Mouse (Mus musculus): ENCODE measurements around the gene Ssu72. TPM values are rescaled to one million over a fixed set of nuclear protein-coding genes. Genes with fewer than 3 reads are reported as not detected.
"Not testable (repeated sequence)": the region's sequence is repeated elsewhere in the genome, so short reads cannot be mapped to it uniquely, and the experiment has no call there.

Ssu72 gene
- polyA plus RNA-seq, 1 experiment from 2014 or later: 169 TPM

- no peak overlapping the region for H3K4me3 ChIP-seq (replicated peaks; ENCODE audit: low read length)
- 67% methylated on average over 2 of the region's 2 CpGs for WGBS
These were observed 32.5 kb upstream of the Ssu72 start for GRCm38 (mm10) chr4:155672082-155672481.

GRCm38 (mm10) chr4:155675991-155676390 lies 28.6 kb upstream of the Ssu72 start:
- DNase-seq (ENCODE audit: low spot score) (no peak), ATAC-seq (ENCODE audit: low FRiP score) (no peak)
- Histone ChIP-seq H3K4me1 (replicated peaks; ENCODE audit: control insufficient read depth, insufficient read depth, low read length) (no peaks in the 10 kb centered on the region), H3K36me3 (replicated peaks; ENCODE audit: control insufficient read depth, insufficient read depth) (no peaks in the 10 kb centered on the region), H3K4me2 (replicated peaks) (no peak overlapping the region), H3K9me3 (ENCODE audit: control insufficient read depth, low read length) (no peaks in the 10 kb centered on the region), H3K4me3 (replicated peaks; ENCODE audit: low read length) (no peak overlapping the region), H3K27me3 (ENCODE audit: control insufficient read depth, insufficient read depth, low read length) (no peaks in the 10 kb centered on the region), H3K27ac (no peak overlapping the region), H3K9ac (no peak overlapping the region)
- 85% methylated on average over 2 of the region's 2 CpGs for whole genome bisulfite sequencing

More at GRCm38 (mm10) chr4:155672082-155672481, 32.5 kb upstream of the Ssu72 start:
- H3K9me3 ChIP-seq (ENCODE audit: control insufficient read depth, low read length): no peaks in the 10 kb centered on the region
- peaks cover 9% of the 10 kb centered on the region for H3K4me1 ChIP-seq (replicated peaks; ENCODE audit: control insufficient read depth, insufficient read depth, low read length)
- ATAC-seq (ENCODE audit: low FRiP score): no peak
- no peak overlapping the region for H3K27ac ChIP-seq
- H3K4me2 ChIP-seq (replicated peaks): no peak overlapping the region
- no peak overlapping the region for H3K9ac ChIP-seq
- no peak for DNase-seq (ENCODE audit: low spot score)
- no peaks in the 10 kb centered on the region for H3K36me3 ChIP-seq (replicated peaks; ENCODE audit: control insufficient read depth, insufficient read depth)
- no peaks in the 10 kb centered on the region for H3K27me3 ChIP-seq (ENCODE audit: control insufficient read depth, insufficient read depth, low read length)

DNA sequence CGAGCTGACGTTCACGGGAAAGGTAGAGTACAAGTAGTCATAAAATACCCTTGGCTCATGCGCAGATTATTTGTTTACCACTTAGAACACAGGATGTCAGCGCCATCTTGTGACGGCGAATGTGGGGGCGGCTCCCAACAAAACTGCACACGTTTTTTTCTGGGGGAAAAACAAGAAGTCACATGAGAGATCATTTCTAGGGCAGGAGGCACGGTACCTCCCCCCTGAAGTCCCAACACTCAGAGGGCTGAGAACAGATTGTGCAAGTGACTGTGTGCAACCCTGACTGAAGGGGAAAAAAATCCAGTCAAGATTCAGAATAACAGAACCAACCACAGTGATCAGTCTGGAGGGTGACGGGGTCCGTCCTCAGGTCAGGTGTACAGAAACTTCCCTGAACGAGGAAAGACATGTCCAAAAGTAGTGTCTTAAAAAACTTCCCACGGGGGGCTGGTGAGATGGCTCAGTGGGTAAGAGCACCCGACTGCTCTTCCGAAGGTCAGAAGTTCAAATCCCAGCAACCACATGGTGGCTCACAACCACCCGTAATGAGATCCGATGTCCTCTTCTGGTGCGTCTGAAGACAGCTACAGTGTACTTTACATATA lies 20.8 kb upstream of the Ssu72 start:
- H3K27ac ChIP-seq; H3K4me3 ChIP-seq (replicated peaks; ENCODE audit: low read length); H3K9ac ChIP-seq; ATAC-seq (ENCODE audit: low FRiP score); H3K36me3 ChIP-seq (replicated peaks; ENCODE audit: control insufficient read depth, insufficient read depth); DNase-seq (ENCODE audit: low spot score); H3K4me2 ChIP-seq (replicated peaks); H3K9me3 ChIP-seq (ENCODE audit: control insufficient read depth, low read length); H3K4me1 ChIP-seq (replicated peaks; ENCODE audit: control insufficient read depth, insufficient read depth, low read length); H3K27me3 ChIP-seq (ENCODE audit: control insufficient read depth, insufficient read depth, low read length): not testable (repeated sequence)
- 92% methylated on average over 15 of the region's 19 CpGs for WGBS

GRCm38 (mm10) chr4:155687764-155688163 lies 16.8 kb upstream of the Ssu72 start:
- not testable (repeated sequence) for ATAC-seq (ENCODE audit: low FRiP score); H3K36me3 ChIP-seq (replicated peaks; ENCODE audit: control insufficient read depth, insufficient read depth); H3K4me2 ChIP-seq (replicated peaks); H3K27me3 ChIP-seq (ENCODE audit: control insufficient read depth, insufficient read depth, low read length); H3K4me1 ChIP-seq (replicated peaks; ENCODE audit: control insufficient read depth, insufficient read depth, low read length); H3K27ac ChIP-seq; H3K4me3 ChIP-seq (replicated peaks; ENCODE audit: low read length); DNase-seq (ENCODE audit: low spot score); H3K9ac ChIP-seq; H3K9me3 ChIP-seq (ENCODE audit: control insufficient read depth, low read length)
- WGBS: 91% methylated on average over 4 of the region's 4 CpGs

DNA sequence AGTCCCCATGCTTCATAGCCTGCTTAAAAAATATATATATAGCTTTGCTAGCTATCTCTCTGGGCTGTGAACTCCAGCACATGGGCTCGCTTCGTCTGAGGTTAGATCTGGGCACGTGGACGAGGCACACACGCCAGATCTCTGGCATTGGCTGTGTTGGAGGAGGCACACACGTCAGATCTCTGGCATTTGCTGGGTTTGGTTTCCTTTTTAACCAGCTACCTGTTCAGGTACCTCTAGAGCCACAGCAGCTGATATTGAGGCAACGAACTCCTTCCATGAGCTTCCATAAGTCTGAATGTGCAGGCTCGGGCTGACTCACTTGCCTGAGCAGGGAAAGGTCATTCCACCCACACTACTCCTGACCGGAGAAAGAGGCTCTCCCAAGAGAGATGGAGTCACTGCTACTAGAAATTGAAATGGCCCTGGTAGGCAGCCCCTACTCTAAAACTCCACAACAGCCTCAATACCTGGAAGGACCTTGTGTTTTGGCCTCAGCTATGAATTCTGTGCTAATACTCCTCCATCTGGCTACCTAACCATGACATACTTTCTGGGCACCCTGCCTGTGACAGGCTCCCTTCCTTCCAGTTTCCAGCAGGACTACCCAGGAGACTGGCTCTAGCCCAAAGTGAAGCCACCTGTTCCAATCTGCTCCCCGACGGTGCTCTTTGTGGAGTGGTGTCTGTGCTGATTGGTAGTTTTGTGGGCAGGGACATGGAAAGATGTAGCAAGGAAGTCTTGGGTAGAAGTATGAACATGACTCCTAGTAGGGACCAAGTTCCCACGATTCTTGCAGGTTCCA lies 13.8 kb upstream of the Ssu72 start:
- H3K9ac ChIP-seq: no peak overlapping the region
- no peak overlapping the region for H3K4me3 ChIP-seq (replicated peaks; ENCODE audit: low read length)
- no peaks in the 10 kb centered on the region for H3K36me3 ChIP-seq (replicated peaks; ENCODE audit: control insufficient read depth, insufficient read depth)
- no peak overlapping the region for H3K4me2 ChIP-seq (replicated peaks)
- H3K27ac ChIP-seq: no peak overlapping the region
- no peak for DNase-seq (ENCODE audit: low spot score)
- ATAC-seq (ENCODE audit: low FRiP score): no peak
- H3K27me3 ChIP-seq (ENCODE audit: control insufficient read depth, insufficient read depth, low read length): no peaks in the 10 kb centered on the region
- 80% methylated on average over 12 of the region's 12 CpGs for WGBS
- H3K9me3 ChIP-seq (ENCODE audit: control insufficient read depth, low read length): no peaks in the 10 kb centered on the region
- peaks cover 8% of the 10 kb centered on the region for H3K4me1 ChIP-seq (replicated peaks; ENCODE audit: control insufficient read depth, insufficient read depth, low read length)

GRCm38 (mm10) chr4:155692421-155692820 lies 12.2 kb upstream of the Ssu72 start:
- Histone ChIP-seq H3K27me3 (ENCODE audit: control insufficient read depth, insufficient read depth, low read length) (no peaks in the 10 kb centered on the region), H3K4me2 (replicated peaks) (no peak overlapping the region), H3K9me3 (ENCODE audit: control insufficient read depth, low read length) (no peaks in the 10 kb centered on the region), H3K4me3 (replicated peaks; ENCODE audit: low read length) (no peak overlapping the region), H3K27ac (no peak overlapping the region), H3K36me3 (replicated peaks; ENCODE audit: control insufficient read depth, insufficient read depth) (no peaks in the 10 kb centered on the region), H3K9ac (no peak overlapping the region), H3K4me1 (replicated peaks; ENCODE audit: control insufficient read depth, insufficient read depth, low read length) (peaks cover 20% of the 10 kb centered on the region)
- DNase-seq (ENCODE audit: low spot score): no peak
- 95% methylated on average over 3 of the region's 3 CpGs for WGBS
- no peak for ATAC-seq (ENCODE audit: low FRiP score)

- H3K36me3 ChIP-seq (replicated peaks; ENCODE audit: control insufficient read depth, insufficient read depth): no peaks in the 10 kb centered on the region
- H3K27ac ChIP-seq: peak within 1 kb of the TSS; percentile 95
- no peaks in the 10 kb centered on the region for H3K9me3 ChIP-seq (ENCODE audit: control insufficient read depth, low read length)
- WGBS: 0% methylated on average over 36 of the region's 47 CpGs
- H3K4me1 ChIP-seq (replicated peaks; ENCODE audit: control insufficient read depth, insufficient read depth, low read length): peaks cover 20% of the 10 kb centered on the region
- H3K27me3 ChIP-seq (ENCODE audit: control insufficient read depth, insufficient read depth, low read length): no peaks in the 10 kb centered on the region
- H3K9ac ChIP-seq: peak within 1 kb of the TSS; percentile 87
- H3K4me2 ChIP-seq (replicated peaks): peak within 1 kb of the TSS; percentile 68
- peak; percentile 73 for DNase-seq (ENCODE audit: low spot score)
- peak; percentile 81 for ATAC-seq (ENCODE audit: low FRiP score)
- H3K4me3 ChIP-seq (replicated peaks; ENCODE audit: low read length): peak within 1 kb of the TSS; percentile 62
These were observed 10.5 kb upstream of the Ssu72 start, which contains the start of gene Fndc10 for GRCm38 (mm10) chr4:155694111-155694481. Gene Fndc10, plus strand, starts transcription at chr4:155694342.

DNA sequence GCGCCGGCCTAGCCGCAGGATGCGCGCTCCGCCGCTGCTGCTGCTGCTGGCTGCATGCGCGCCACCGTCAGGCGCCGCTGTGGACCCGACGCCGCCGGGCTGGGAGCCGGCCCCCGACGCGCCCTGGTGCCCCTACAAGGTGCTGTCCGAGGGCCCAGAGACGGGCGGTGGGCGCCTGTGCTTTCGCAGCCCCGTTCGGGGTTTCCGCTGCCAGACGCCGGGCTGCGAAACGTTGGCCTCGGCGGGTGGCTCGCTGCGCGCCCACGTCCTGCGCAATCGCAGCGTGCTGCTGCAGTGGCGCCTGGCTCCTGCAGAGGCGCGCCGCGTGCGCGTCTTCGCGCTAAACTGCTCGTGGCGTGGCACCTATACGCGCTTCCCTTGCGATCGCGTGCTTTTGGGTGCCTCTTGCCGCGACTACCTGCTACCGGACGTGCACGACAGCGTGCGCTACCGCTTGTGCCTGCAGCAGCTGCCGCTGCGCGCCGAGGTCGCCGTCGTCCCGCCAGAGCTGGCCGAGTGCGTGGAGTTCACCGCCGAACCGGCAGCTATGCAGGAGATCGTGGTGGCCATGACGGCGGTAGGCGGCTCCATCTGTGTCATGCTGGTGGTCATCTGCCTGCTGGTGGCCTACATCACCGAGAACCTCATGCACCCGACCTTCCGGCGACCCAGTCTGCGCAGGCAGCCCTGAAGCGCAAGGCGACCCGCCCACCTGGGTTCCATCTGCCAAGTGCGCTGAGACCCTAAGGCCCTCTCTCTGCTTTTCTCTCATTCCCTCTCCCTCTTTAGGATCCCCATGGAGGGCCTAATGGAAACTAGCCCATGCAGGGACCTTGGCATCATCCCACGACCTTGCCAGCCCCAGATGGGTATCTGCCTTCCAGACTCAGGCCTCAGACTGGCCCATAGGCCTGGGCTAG lies 9.9 kb upstream of the Ssu72 start:
- H3K36me3 ChIP-seq (replicated peaks; ENCODE audit: control insufficient read depth, insufficient read depth): no peaks in the 10 kb centered on the region
- peaks cover 20% of the 10 kb centered on the region for H3K4me1 ChIP-seq (replicated peaks; ENCODE audit: control insufficient read depth, insufficient read depth, low read length)
- no peaks in the 10 kb centered on the region for H3K9me3 ChIP-seq (ENCODE audit: control insufficient read depth, low read length)
- H3K4me2 ChIP-seq (replicated peaks): peak overlapping the region; percentile 68
- H3K9ac ChIP-seq: peak overlapping the region; percentile 87
- DNase-seq (ENCODE audit: low spot score): peak; percentile 78
- peak overlapping the region; percentile 62 for H3K4me3 ChIP-seq (replicated peaks; ENCODE audit: low read length)
- H3K27ac ChIP-seq: peak overlapping the region; percentile 95
- H3K27me3 ChIP-seq (ENCODE audit: control insufficient read depth, insufficient read depth, low read length): no peaks in the 10 kb centered on the region
- WGBS: 1% methylated on average over 82 of the region's 92 CpGs
- peak; percentile 85 for ATAC-seq (ENCODE audit: low FRiP score)

DNA sequence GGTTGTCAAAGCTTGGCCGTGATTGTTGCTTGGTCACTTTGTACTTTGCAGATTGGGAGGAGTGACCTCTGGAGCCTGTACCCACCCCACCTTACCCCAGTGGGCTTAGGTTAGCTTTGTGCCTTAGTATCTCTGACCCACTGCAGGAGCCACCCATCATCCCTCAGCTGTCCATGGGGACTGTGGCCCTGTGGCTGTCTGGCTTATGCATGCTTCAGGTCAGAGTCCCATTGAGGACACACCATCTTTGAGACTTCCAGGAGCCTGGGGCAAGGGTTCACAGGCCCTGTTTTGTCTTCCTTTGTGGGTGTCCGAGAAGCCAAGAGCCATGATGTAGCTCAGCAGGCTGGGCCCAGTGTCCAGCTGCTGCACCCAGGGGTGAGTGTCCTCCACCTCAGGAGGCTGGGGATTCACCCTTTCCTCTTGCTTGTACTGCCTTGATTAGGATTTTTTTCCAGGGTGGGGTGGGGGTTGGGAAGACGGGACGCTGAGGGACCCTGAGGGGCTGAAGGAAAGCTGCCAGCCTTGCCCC lies 9.0 kb upstream of the Ssu72 start:
- no peak overlapping the region for H3K27ac ChIP-seq
- peaks cover 20% of the 10 kb centered on the region for H3K4me1 ChIP-seq (replicated peaks; ENCODE audit: control insufficient read depth, insufficient read depth, low read length)
- no peaks in the 10 kb centered on the region for H3K9me3 ChIP-seq (ENCODE audit: control insufficient read depth, low read length)
- peak overlapping the region; percentile 68 for H3K4me2 ChIP-seq (replicated peaks)
- ATAC-seq (ENCODE audit: low FRiP score): no peak
- no peaks in the 10 kb centered on the region for H3K36me3 ChIP-seq (replicated peaks; ENCODE audit: control insufficient read depth, insufficient read depth)
- H3K4me3 ChIP-seq (replicated peaks; ENCODE audit: low read length): peak overlapping the region; percentile 62
- H3K9ac ChIP-seq: peak overlapping the region; percentile 87
- 74% methylated on average over 4 of the region's 4 CpGs for WGBS
- DNase-seq (ENCODE audit: low spot score): no peak
- no peaks in the 10 kb centered on the region for H3K27me3 ChIP-seq (ENCODE audit: control insufficient read depth, insufficient read depth, low read length)

Data from hindbrain, embryonic 14.5 days (tissue).